Mouse (Mus musculus) midbrain, embryonic 16.5 days (tissue): ENCODE measurements around the gene Frmpd3. TPM values are rescaled to one million over a fixed set of nuclear protein-coding genes. Genes with fewer than 3 reads are reported as not detected.
"Not testable (repeated sequence)": the region's sequence is repeated elsewhere in the genome, so short reads cannot be mapped to it uniquely, and the experiment has no call there.

Source experiments
- ATAC-seq: fragments of 200-750 bp; cut with Nextera tagmentation; 2 replicates; pipeline ENCODE4 v1.8.0; 2017; ENCODE audit warnings: moderate TSS enrichment
- H3K27ac ChIP-seq: fragments of 300-500 bp; sonication (generic); 2 replicates; pipeline ENCODE4 v1.5.1; 2014; ENCODE audit warnings: mild to moderate bottlenecking, low read length, mixed read lengths
- H3K27me3 ChIP-seq: fragments of 300-500 bp; sonication (generic); 2 replicates; pipeline ENCODE4 v1.6.1; 2014; ENCODE audit warnings: low read depth, low read length, mixed read lengths; ENCODE audit not compliant: control insufficient read depth, insufficient read depth
- H3K36me3 ChIP-seq: fragments of 300-500 bp; sonication (generic); 2 replicates; pipeline ENCODE4 v1.6.1; 2014; ENCODE audit warnings: mild to moderate bottlenecking, low read length, moderate library complexity, mixed read lengths; ENCODE audit not compliant: control insufficient read depth, insufficient read depth
- H3K4me1 ChIP-seq: fragments of 300-500 bp; sonication (generic); 2 replicates; pipeline ENCODE4 v1.6.1; 2014; ENCODE audit warnings: mild to moderate bottlenecking, low read length, mixed read lengths; ENCODE audit not compliant: control insufficient read depth, insufficient read depth
- H3K4me2 ChIP-seq: fragments of 300-500 bp; sonication (generic); 2 replicates; pipeline ENCODE4 v1.6.1; 2014; ENCODE audit warnings: mild to moderate bottlenecking, low read length, mixed read lengths
- H3K4me3 ChIP-seq: fragments of 300-500 bp; sonication (generic); 2 replicates; pipeline ENCODE4 v1.5.1; 2014; ENCODE audit warnings: low read depth, mild to moderate bottlenecking, low read length, moderate library complexity, mixed read lengths
- H3K9ac ChIP-seq: fragments of 300-500 bp; sonication (generic); 2 replicates; pipeline ENCODE4 v1.6.1; 2014; ENCODE audit warnings: low read depth, low read length, mixed read lengths
- H3K9me3 ChIP-seq: fragments of 300-500 bp; sonication (generic); replicated peaks from 2 replicates; pipeline ENCODE4 v1.6.1; 2014; ENCODE audit warnings: mild to moderate bottlenecking, low read length, mixed read lengths; ENCODE audit not compliant: control insufficient read depth, poor library complexity, severe bottlenecking
- WGBS: fragments of 180-500 bp; shearing (Covaris S2); extraction: QIAGEN DNeasy Blood & Tissue Kit; methylation state at CpG from one replicate; pipeline ENCODE4 v1.1.7; 2014; 5-methylcytosine and 5-hydroxymethylcytosine counted together
- polyA plus RNA-seq: library from polyadenylated mRNA; unstranded; fragments of >200 nt; fragmentation: Nextera tagmentation; extraction: Ambion mirVana; gene quantifications from 2 replicates; pipeline ENCODE4 v1.2.1, GENCODE M21; 2015

Frmpd3 gene
- 3.6 and 5.2 TPM in 2 replicates for polyA plus RNA-seq

- H3K4me3 ChIP-seq, result peak within 1 kb of the TSS; percentile 44
- peak within 1 kb of the TSS; percentile 1 for H3K27ac ChIP-seq
- peak within 1 kb of the TSS; percentile 65 for H3K4me2 ChIP-seq
- H3K36me3 ChIP-seq, result no peaks in the 10 kb centered on the region
- H3K9me3 ChIP-seq, result no peaks in the 10 kb centered on the region
- no peaks in the 10 kb centered on the region for H3K4me1 ChIP-seq
- H3K27me3 ChIP-seq, result peaks cover 14% of the 10 kb centered on the region
- H3K9ac ChIP-seq, result peak within 1 kb of the TSS; percentile 66
- WGBS, result 14% methylated on average over 24 of the region's 24 CpGs
- ATAC-seq, result peak; percentile 92
These were observed at the start of gene Frmpd3 for GRCm38 (mm10) chrX:140341656-140342392. Frmpd3 (plus strand) TSS chrX:140342263.

GRCm38 (mm10) chrX:140303731-140304130 is 38.3 kb upstream of the Frmpd3 start:
- H3K27me3 ChIP-seq, result peaks cover 9% of the 10 kb centered on the region
- no peaks in the 10 kb centered on the region for H3K4me1 ChIP-seq
- H3K27ac ChIP-seq, result no peak overlapping the region
- H3K9ac ChIP-seq, result no peak overlapping the region
- no peaks in the 10 kb centered on the region for H3K9me3 ChIP-seq
- no peak overlapping the region for H3K4me3 ChIP-seq
- no peaks in the 10 kb centered on the region for H3K36me3 ChIP-seq
- no peak for ATAC-seq
- 68% methylated on average over 4 of the region's 4 CpGs for WGBS
- no peak overlapping the region for H3K4me2 ChIP-seq

- Histone ChIP-seq H3K27me3 (peaks cover 11% of the 10 kb centered on the region), H3K9ac (no peak overlapping the region), H3K9me3 (no peaks in the 10 kb centered on the region), H3K36me3 (no peaks in the 10 kb centered on the region), H3K4me1 (no peaks in the 10 kb centered on the region), H3K27ac (no peak overlapping the region), H3K4me2 (no peak overlapping the region), H3K4me3 (no peak overlapping the region)
- ATAC-seq, result no peak
- 42% methylated on average over 7 of the region's 7 CpGs for WGBS
These were observed 36.4 kb upstream of the Frmpd3 start for GRCm38 (mm10) chrX:140305652-140306051.

- Histone ChIP-seq H3K9ac (no peak overlapping the region), H3K9me3 (no peaks in the 10 kb centered on the region), H3K4me2 (no peak overlapping the region), H3K36me3 (no peaks in the 10 kb centered on the region), H3K27ac (no peak overlapping the region), H3K4me1 (no peaks in the 10 kb centered on the region), H3K4me3 (no peak overlapping the region), H3K27me3 (peaks cover 5% of the 10 kb centered on the region; the same call in 1 of the 2 replicates)
- no peak for ATAC-seq
- WGBS, result 75% methylated on average over 4 of the region's 4 CpGs
These were observed 24.1 kb upstream of the Frmpd3 start for GRCm38 (mm10) chrX:140317931-140318330.

- Histone ChIP-seq H3K36me3 (no peaks in the 10 kb centered on the region), H3K9ac (no peak overlapping the region), H3K9me3 (no peaks in the 10 kb centered on the region), H3K4me3 (no peak overlapping the region), H3K4me1 (no peaks in the 10 kb centered on the region), H3K4me2 (no peak overlapping the region), H3K27me3 (peaks cover 5% of the 10 kb centered on the region; the same call in 1 of the 2 replicates), H3K27ac (no peak overlapping the region)
- WGBS, result 76% methylated on average over 6 of the region's 6 CpGs
- no peak for ATAC-seq
These were observed 22.9 kb upstream of the Frmpd3 start for GRCm38 (mm10) chrX:140319131-140319530.

GRCm38 (mm10) chrX:140320671-140321070 is 21.4 kb upstream of the Frmpd3 start:
- H3K4me1 ChIP-seq, H3K9me3 ChIP-seq, H3K27me3 ChIP-seq, ATAC-seq, H3K4me2 ChIP-seq, H3K4me3 ChIP-seq, H3K36me3 ChIP-seq, H3K27ac ChIP-seq, H3K9ac ChIP-seq: not testable (repeated sequence)
- 87% methylated on average over 1 of the region's 1 CpGs for WGBS

- H3K27me3 ChIP-seq, result peaks cover 14% of the 10 kb centered on the region
- H3K4me1 ChIP-seq, result no peaks in the 10 kb centered on the region
- peak overlapping the region; percentile 66 for H3K9ac ChIP-seq
- H3K36me3 ChIP-seq, result no peaks in the 10 kb centered on the region
- H3K4me2 ChIP-seq, result peak overlapping the region; percentile 65
- H3K9me3 ChIP-seq, result no peaks in the 10 kb centered on the region
- 31% methylated on average over 18 of the region's 25 CpGs for WGBS
- ATAC-seq, result peak; percentile 66
- peak overlapping the region; percentile 1 for H3K27ac ChIP-seq
- H3K4me3 ChIP-seq, result peak overlapping the region; percentile 44
These were observed 515 bp downstream of the Frmpd3 start for GRCm38 (mm10) chrX:140342393-140343163.

GRCm38 (mm10) chrX:140375628-140376027 is 33.6 kb downstream of the Frmpd3 start:
- Histone ChIP-seq H3K4me3 (no peak overlapping the region), H3K36me3 (no peaks in the 10 kb centered on the region), H3K9ac (no peak overlapping the region), H3K4me1 (no peaks in the 10 kb centered on the region), H3K4me2 (no peak overlapping the region), H3K9me3 (no peaks in the 10 kb centered on the region), H3K27me3 (peaks cover 8% of the 10 kb centered on the region), H3K27ac (no peak overlapping the region)
- ATAC-seq, result no peak
- 36% methylated on average over 4 of the region's 4 CpGs for WGBS

- ATAC-seq, result peak; percentile 70
- WGBS, result 48% methylated on average over 3 of the region's 3 CpGs
These were observed 57.9 kb downstream of the Frmpd3 start for GRCm38 (mm10) chrX:140399986-140400385.

More at GRCm38 (mm10) chrX:140399986-140400385, 57.9 kb downstream of the Frmpd3 start:
- Histone ChIP-seq H3K4me2 (no peak overlapping the region), H3K27me3 (peaks cover 3% of the 10 kb centered on the region), H3K4me3 (no peak overlapping the region), H3K4me1 (no peaks in the 10 kb centered on the region), H3K36me3 (no peaks in the 10 kb centered on the region), H3K9ac (no peak overlapping the region), H3K9me3 (no peaks in the 10 kb centered on the region), H3K27ac (no peak overlapping the region)
